In the genomic region with DNA sequence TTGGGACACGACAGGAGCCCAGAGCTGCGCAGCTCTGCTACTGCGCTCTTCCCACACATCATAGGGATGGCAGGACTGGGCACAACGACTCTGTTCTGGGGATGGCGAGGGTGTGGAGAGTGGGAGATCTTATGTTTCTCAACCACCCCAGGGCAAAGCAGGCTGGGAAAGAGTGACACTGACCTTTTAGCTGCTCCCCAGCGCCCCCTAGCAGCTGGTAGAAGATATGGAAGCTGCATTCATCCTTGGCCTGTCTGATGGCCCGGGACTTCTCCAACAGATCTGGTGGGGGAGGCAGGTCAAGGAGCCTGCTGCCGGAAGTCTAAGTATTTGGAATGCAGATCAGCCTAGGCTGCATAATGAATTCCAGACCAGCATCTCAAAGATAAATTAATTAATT, we compare ENCODE assay signal across 10 mouse cellular contexts. TPM values are rescaled to one million over a fixed set of nuclear protein-coding genes. Genes with fewer than 3 reads are reported as not detected.
DNase-seq lines count a peak whose midpoint lies in the region; ATAC-seq and TF ChIP-seq lines count a peak whose summit lies in the region.
"Had no signal": no experiment of that assay in that cellular context is flagged by ENCODE, and none has a peak within 500 bp of the region (broad histone marks: within the 10 kb centered on the region; RNA-seq: fewer than 3 reads in every experiment).

No protein-coding gene starts in this region.

- no peak overlapping the region for H3K27ac ChIP-seq in gastrocnemius, adult 2 months
- no peak overlapping the region for H3K27ac ChIP-seq in thymus, adult 2 months (ENCODE audit: control insufficient read depth, insufficient read depth, low read length)
- H3K27ac ChIP-seq in embryonic facial prominence, embryonic 11.5 days (replicated peaks; ENCODE audit: low read depth, low read length), result no peak overlapping the region
- no peak overlapping the region for H3K27ac ChIP-seq in intestine, embryonic 16.5 days (ENCODE audit: low read length)
- H3K27ac ChIP-seq in midbrain, embryonic 14.5 days (replicated peaks; ENCODE audit: low read depth, low read length), result no peak overlapping the region

- no peaks in the 10 kb centered on the region for H3K4me1 ChIP-seq in thymus, adult 2 months (replicated peaks; ENCODE audit: control insufficient read depth, insufficient read depth, low read length)
- H3K4me1 ChIP-seq in embryonic facial prominence, embryonic 11.5 days (ENCODE audit: control insufficient read depth, insufficient read depth, low read length), result no peaks in the 10 kb centered on the region
- no peaks in the 10 kb centered on the region for H3K4me1 ChIP-seq in intestine, embryonic 16.5 days (ENCODE audit: control insufficient read depth, insufficient read depth, low read length)
- H3K4me1 ChIP-seq in midbrain, embryonic 14.5 days (ENCODE audit: control insufficient read depth, insufficient read depth, low read length), result no peaks in the 10 kb centered on the region

- H3K4me2 ChIP-seq in embryonic facial prominence, embryonic 11.5 days (ENCODE audit: low read depth, low read length), result no peak overlapping the region
- H3K4me2 ChIP-seq in intestine, embryonic 16.5 days (ENCODE audit: low read depth, low read length), result no peak overlapping the region
- no peak overlapping the region for H3K4me2 ChIP-seq in midbrain, embryonic 14.5 days (ENCODE audit: low read length)

- no peak overlapping the region for H3K4me3 ChIP-seq in gastrocnemius, adult 2 months
- no peak overlapping the region for H3K4me3 ChIP-seq in thymus, adult 2 months (ENCODE audit: control insufficient read depth, insufficient read depth, low read length)
- no peak overlapping the region for H3K4me3 ChIP-seq in embryonic facial prominence, embryonic 11.5 days (ENCODE audit: low read depth, low read length)
- H3K4me3 ChIP-seq in intestine, embryonic 16.5 days (ENCODE audit: low read length), result no peak overlapping the region
- H3K4me3 ChIP-seq in midbrain, embryonic 14.5 days (replicated peaks; ENCODE audit: low read depth, low read length), result no peak overlapping the region

- H3K27me3 ChIP-seq in thymus, adult 2 months (ENCODE audit: control insufficient read depth, insufficient read depth, low read length), result no peaks in the 10 kb centered on the region
- H3K27me3 ChIP-seq in embryonic facial prominence, embryonic 11.5 days (ENCODE audit: control insufficient read depth, insufficient read depth, low read length), result no peaks in the 10 kb centered on the region
- no peaks in the 10 kb centered on the region for H3K27me3 ChIP-seq in intestine, embryonic 16.5 days (replicated peaks; ENCODE audit: control insufficient read depth, insufficient read depth, low read length)
- no peaks in the 10 kb centered on the region for H3K27me3 ChIP-seq in midbrain, embryonic 14.5 days (ENCODE audit: control insufficient read depth, insufficient read depth, low read length)

- no peak overlapping the region for H3K9ac ChIP-seq in embryonic facial prominence, embryonic 11.5 days (replicated peaks; ENCODE audit: low read length)
- H3K9ac ChIP-seq in intestine, embryonic 16.5 days (ENCODE audit: low read depth, low read length), result no peak overlapping the region
- no peak overlapping the region for H3K9ac ChIP-seq in midbrain, embryonic 14.5 days (replicated peaks; ENCODE audit: low read length)

- no peaks in the 10 kb centered on the region for H3K36me3 ChIP-seq in thymus, adult 2 months (ENCODE audit: control insufficient read depth, insufficient read depth, low read length)
- no peaks in the 10 kb centered on the region for H3K36me3 ChIP-seq in embryonic facial prominence, embryonic 11.5 days (replicated peaks; ENCODE audit: control insufficient read depth, insufficient read depth, low read depth, low read length)
- H3K36me3 ChIP-seq in intestine, embryonic 16.5 days (ENCODE audit: control insufficient read depth, insufficient read depth, low read length), result no peaks in the 10 kb centered on the region
- H3K36me3 ChIP-seq in midbrain, embryonic 14.5 days (ENCODE audit: control insufficient read depth, insufficient read depth, low read length), result no peaks in the 10 kb centered on the region

- ATAC-seq in embryonic facial prominence, embryonic 11.5 days (replicated peaks; ENCODE audit: insufficient number of reproducible peaks, low FRiP score, low TSS enrichment, low read depth), result no peak
- ATAC-seq in intestine, embryonic 16.5 days, result no peak
- no peak for ATAC-seq in midbrain, embryonic 14.5 days (ENCODE audit: low FRiP score, low TSS enrichment)

- WGBS in thymus, adult 2 months, result 58% methylated on average over 8 of the region's 8 CpGs
- 50% methylated on average over 8 of the region's 8 CpGs for WGBS in embryonic facial prominence, embryonic 11.5 days
- WGBS in intestine, embryonic 16.5 days, result 51% methylated on average over 8 of the region's 8 CpGs
- 50% methylated on average over 8 of the region's 8 CpGs for WGBS in midbrain, embryonic 14.5 days

- H3K9me3 ChIP-seq in embryonic facial prominence, embryonic 11.5 days (replicated peaks; ENCODE audit: control insufficient read depth, low read length), result no peaks in the 10 kb centered on the region
- H3K9me3 ChIP-seq in intestine, embryonic 16.5 days (ENCODE audit: control insufficient read depth, low read length), result no peaks in the 10 kb centered on the region
- no peaks in the 10 kb centered on the region for H3K9me3 ChIP-seq in midbrain, embryonic 14.5 days (ENCODE audit: control insufficient read depth, low read length)

- TF ChIP-seq CTCF in gastrocnemius, adult 2 months (IDR thresholded peaks at IDR 0.05), result peak; percentile 50
- peak; percentile 30; the same call in 1 of the 2 replicates for TF ChIP-seq CTCF in thymus, adult 2 months (IDR thresholded peaks at IDR 0.05; ENCODE audit: borderline replicate concordance, control insufficient read depth, extremely low read depth, insufficient read depth, low read length, poor library complexity)

- DNase-seq in gastrocnemius, adult 2 months, result peak; percentile 50
- DNase-seq in gastrocnemius, postnatal 36 days, result no peak
- peak; percentile 31 for DNase-seq in thymus, adult 2 months
- no peak for DNase-seq in thymus, adult 18-20 months
- DNase-seq in embryonic facial prominence, embryonic 11.5 days (ENCODE audit: low spot score), result peak; percentile 23
- DNase-seq in layer of hippocampus, adult 18-20 months (ENCODE audit: low spot score in 2 of 2), result no peak
- no peak for DNase-seq in midbrain, embryonic 14.5 days

- TF ChIP-seq POLR2A in thymus, adult 2 months (IDR thresholded peaks at IDR 0.05; ENCODE audit: control insufficient read depth, extremely low read depth, insufficient read depth, low read length, poor library complexity), result no peak

- intact Hi-C loops in gastrocnemius, adult 2 months (cut with DNase I), result loop anchor here (5.0 kb wide), 1 partner anchor 61 kb away; the partner anchor contains the start of gene Kcnc3
- intact Hi-C loops in gastrocnemius, postnatal 36 days (cut with DNase I), result loop anchor here (5.0 kb wide), 1 partner anchor 49 kb away; no protein-coding TSS in a partner anchor

RNA-seq across cellular contexts. Expression of gene Myh14, which starts 16.9 kb away (rescaled TPM):
- 10 to 100 TPM; 32.0 to 36.7 TPM for total RNA-seq in gastrocnemius, adult 2 months (2021)
- total RNA-seq in gastrocnemius, postnatal 36 days (2021), result 10 to 100 TPM; 22.5 to 29.7 TPM
- 1.9 and 3.7 TPM in 2 replicates for polyA plus RNA-seq in thymus, adult 2 months (2012; rRNA removed)
- polyA plus RNA-seq in embryonic facial prominence, embryonic 11.5 days (2014; fragmentation: Nextera tagmentation; extraction: Ambion mirVana), result 2.1 and 4.5 TPM in 2 replicates
- 10 to 100 TPM; 31.4 to 33.4 TPM for total RNA-seq in layer of hippocampus, adult 18-20 months (2021)
- polyA plus RNA-seq in intestine, embryonic 16.5 days (2015; fragmentation: Nextera tagmentation; extraction: Ambion mirVana), result 70.3 and 81.3 TPM in 2 replicates
- 2.5 and 2.7 TPM in 2 replicates for polyA plus RNA-seq in midbrain, embryonic 14.5 days (2014; fragmentation: Nextera tagmentation; extraction: Ambion mirVana)
- total RNA-seq: monocyte, adult 5-6 weeks had no signal

RNA-seq across cellular contexts. Expression of gene Izumo2, which starts 54.8 kb away (rescaled TPM):
- not detected for total RNA-seq in gastrocnemius, adult 2 months (2021)
- not detected for total RNA-seq in gastrocnemius, postnatal 36 days (2021)
- polyA plus RNA-seq in thymus, adult 2 months (2012; rRNA removed), result not detected in 2 replicates
- not detected in 2 replicates for polyA plus RNA-seq in embryonic facial prominence, embryonic 11.5 days (2014; fragmentation: Nextera tagmentation; extraction: Ambion mirVana)
- not detected for total RNA-seq in layer of hippocampus, adult 18-20 months (2021)
- polyA plus RNA-seq in intestine, embryonic 16.5 days (2015; fragmentation: Nextera tagmentation; extraction: Ambion mirVana), result not detected in 2 replicates
- polyA plus RNA-seq in midbrain, embryonic 14.5 days (2014; fragmentation: Nextera tagmentation; extraction: Ambion mirVana), result not detected in 2 replicates
- total RNA-seq: layer of hippocampus, postnatal 14 days; monocyte, adult 5-6 weeks had no signal

Comparison
In these comparisons a context has a peak if more than half of its experiments do, and no peak if none do; other contexts are left out.
1. DNase-seq: peak in gastrocnemius, adult 2 months (single experiment), thymus, adult 2 months (single experiment) and embryonic facial prominence, embryonic 11.5 days (single experiment); none in gastrocnemius, postnatal 36 days (0 of 2), thymus, adult 18-20 months (0 of 2), layer of hippocampus, adult 18-20 months (0 of 2) and midbrain, embryonic 14.5 days (single experiment).
2. RNA of gene Myh14, which starts 16.9 kb away (polyA plus RNA-seq): 70.3 to 81.3 TPM in intestine, embryonic 16.5 days; 1.9 to 3.7 TPM in thymus, adult 2 months, 2.5 to 2.7 TPM in midbrain, embryonic 14.5 days and 2.1 to 4.5 TPM in embryonic facial prominence, embryonic 11.5 days; every median in the first group is over 10 times any median in the second.